11 mouse cellular contexts compared by ENCODE assay signal in genomic region chr17:54065187-54065795, GRCm38 (mm10).
DNase-seq lines count a peak whose midpoint lies in the region; ATAC-seq and TF ChIP-seq lines count a peak whose summit lies in the region.
"Had no signal": no experiment of that assay in that cellular context is flagged by ENCODE, and none has a peak within 500 bp of the region (broad histone marks: within the 10 kb centered on the region; RNA-seq: fewer than 3 reads in every experiment).

No protein-coding gene starts in this region.

- CTCF ChIA-PET in Patski (lab: Charles Lee): interaction anchor here (0.7 to 2.3 kb wide), 10 partner anchors 11 to 349 kb away, joined by 3 to 31 read pairs (median 4); no protein-coding TSS in a partner anchor

- H3K9me3 ChIP-seq in intestine, postnatal 0 days (ENCODE audit: control insufficient read depth): no peaks in the 10 kb centered on the region
- no peaks in the 10 kb centered on the region for H3K9me3 ChIP-seq in intestine, embryonic 16.5 days (ENCODE audit: control insufficient read depth, low read length)
- no peaks in the 10 kb centered on the region for H3K9me3 ChIP-seq in hindbrain, postnatal 0 days (ENCODE audit: low read length)
- H3K9me3 ChIP-seq: embryonic facial prominence, embryonic 13.5 days; heart, embryonic 12.5 days; lung, embryonic 15.5 days had no signal

- H3K4me3 ChIP-seq in intestine, postnatal 0 days (ENCODE audit: low read depth, low read length): no peak overlapping the region
- H3K4me3 ChIP-seq in intestine, embryonic 16.5 days (ENCODE audit: low read length): no peak overlapping the region
- no peak overlapping the region for H3K4me3 ChIP-seq in hindbrain, postnatal 0 days (ENCODE audit: low read length)
- H3K4me3 ChIP-seq: embryonic facial prominence, embryonic 13.5 days; heart, embryonic 12.5 days; lung, embryonic 15.5 days had no signal

- no peak overlapping the region for H3K4me2 ChIP-seq in intestine, postnatal 0 days (replicated peaks; ENCODE audit: low read depth)
- H3K4me2 ChIP-seq in intestine, embryonic 16.5 days (ENCODE audit: low read depth, low read length): no peak overlapping the region
- no peak overlapping the region for H3K4me2 ChIP-seq in hindbrain, postnatal 0 days (ENCODE audit: low read depth, low read length)
- H3K4me2 ChIP-seq: embryonic facial prominence, embryonic 13.5 days; heart, embryonic 12.5 days; lung, embryonic 15.5 days had no signal

- WGBS in intestine, postnatal 0 days: 27% methylated on average over 4 of the region's 4 CpGs
- 28% methylated on average over 4 of the region's 4 CpGs for WGBS in intestine, embryonic 16.5 days
- WGBS in hindbrain, postnatal 0 days: 29% methylated on average over 4 of the region's 4 CpGs

- no peaks in the 10 kb centered on the region for H3K4me1 ChIP-seq in intestine, postnatal 0 days (replicated peaks; ENCODE audit: control insufficient read depth, insufficient read depth, low read length)
- H3K4me1 ChIP-seq in intestine, embryonic 16.5 days (ENCODE audit: control insufficient read depth, insufficient read depth, low read length): no peaks in the 10 kb centered on the region
- H3K4me1 ChIP-seq in hindbrain, postnatal 0 days (ENCODE audit: insufficient read depth, low read length): no peaks in the 10 kb centered on the region
- H3K4me1 ChIP-seq: embryonic facial prominence, embryonic 13.5 days; heart, embryonic 12.5 days; lung, embryonic 15.5 days had no signal

- in situ Hi-C loops in Patski (cut with MboI; ENCODE audit: low pct_unique_long_range_greater_than_20kb): loop anchor here (10.0 to 25.0 kb wide), 2 partner anchors 50 to 1503 kb away; no protein-coding TSS in a partner anchor

- POLR2A ChIA-PET in Patski (lab: Charles Lee): interaction anchor here (0.8 to 1.1 kb wide), 2 partner anchors 179 to 278 kb away, joined by 3 read pairs; no protein-coding TSS in a partner anchor

- peak; percentile 10 for DNase-seq in A20 (ENCODE audit: low read depth, low spot score)
- DNase-seq in Patski (ENCODE audit: low read depth, low spot score): peak; percentile 34
- DNase-seq in hindbrain, postnatal 0 days (ENCODE audit: low spot score): peak; percentile 84
- no peak for DNase-seq in testis, postnatal 14 days (ENCODE audit: low spot score)
- DNase-seq in ovary, postnatal 14 days (ENCODE audit: low spot score): no peak
- no peak for DNase-seq in spleen, postnatal 10 days (ENCODE audit: low spot score in 2 of 2)

- H3K36me3 ChIP-seq in intestine, postnatal 0 days (ENCODE audit: control insufficient read depth, insufficient read depth): no peaks in the 10 kb centered on the region
- H3K36me3 ChIP-seq in intestine, embryonic 16.5 days (ENCODE audit: control insufficient read depth, insufficient read depth, low read length): no peaks in the 10 kb centered on the region
- H3K36me3 ChIP-seq in hindbrain, postnatal 0 days (ENCODE audit: insufficient read depth, low read length): no peaks in the 10 kb centered on the region
- H3K36me3 ChIP-seq: embryonic facial prominence, embryonic 13.5 days; heart, embryonic 12.5 days; lung, embryonic 15.5 days had no signal

- no peaks in the 10 kb centered on the region for H3K27me3 ChIP-seq in intestine, postnatal 0 days (replicated peaks; ENCODE audit: control insufficient read depth, insufficient read depth, low read length)
- H3K27me3 ChIP-seq in intestine, embryonic 16.5 days (replicated peaks; ENCODE audit: control insufficient read depth, insufficient read depth, low read length): no peaks in the 10 kb centered on the region
- H3K27me3 ChIP-seq in Patski: peaks cover 10% of the 10 kb centered on the region
- no peaks in the 10 kb centered on the region for H3K27me3 ChIP-seq in hindbrain, postnatal 0 days (ENCODE audit: insufficient read depth, low read length)
- H3K27me3 ChIP-seq: embryonic facial prominence, embryonic 13.5 days; heart, embryonic 12.5 days; lung, embryonic 15.5 days had no signal

- ATAC-seq in intestine, postnatal 0 days: no peak
- no peak for ATAC-seq in intestine, embryonic 16.5 days
- no peak for ATAC-seq in Patski
- 0 out of 2 replicates have a peak, but pooled peaks have one; percentile 18 for ATAC-seq in hindbrain, postnatal 0 days

- TF ChIP-seq CTCF in intestine, postnatal 0 days (IDR thresholded peaks at IDR 0.05; ENCODE audit: low read depth): peak; percentile 54
- TF ChIP-seq CTCF in Patski (IDR thresholded peaks at IDR 0.05): peak; percentile 55
- peak; percentile 63 for TF ChIP-seq CTCF in hindbrain, postnatal 0 days (IDR thresholded peaks at IDR 0.05; ENCODE audit: low read depth)

- no peak overlapping the region for H3K27ac ChIP-seq in intestine, postnatal 0 days (ENCODE audit: low read depth, low read length)
- H3K27ac ChIP-seq in intestine, embryonic 16.5 days (ENCODE audit: low read length): no peak overlapping the region
- H3K27ac ChIP-seq in hindbrain, postnatal 0 days: no peak overlapping the region
- H3K27ac ChIP-seq: embryonic facial prominence, embryonic 13.5 days; lung, embryonic 15.5 days had no signal

- no peak overlapping the region for H3K9ac ChIP-seq in intestine, postnatal 0 days (ENCODE audit: low read depth, low read length)
- no peak overlapping the region for H3K9ac ChIP-seq in intestine, embryonic 16.5 days (ENCODE audit: low read depth, low read length)
- no peak overlapping the region for H3K9ac ChIP-seq in hindbrain, postnatal 0 days (replicated peaks; ENCODE audit: low read length)
- H3K9ac ChIP-seq: embryonic facial prominence, embryonic 13.5 days; heart, embryonic 12.5 days; lung, embryonic 15.5 days had no signal

Comparison
In these comparisons a context has a peak if more than half of its experiments do, and no peak if none do; other contexts are left out.
1. DNase-seq: peak in A20 (single experiment), Patski (single experiment) and hindbrain, postnatal 0 days (single experiment); none in testis, postnatal 14 days (single experiment), ovary, postnatal 14 days (single experiment) and spleen, postnatal 10 days (0 of 2).
2. Peak in every context shown above with its lines, with median percentiles within 50 percentile points of each other: CTCF ChIP-seq.